Mouse (Mus musculus): ENCODE data around the gene Numbl.

- TF ChIP-seq POLR2A (IDR thresholded peaks at IDR 0.05; ENCODE audit: low read depth, low read length) = no peak
- TF ChIP-seq CTCF (IDR thresholded peaks at IDR 0.05; ENCODE audit: borderline replicate concordance, insufficient read depth, low read length) = peak; percentile 77
Observed at GRCm38 (mm10) chr7:27329326-27329947, 71.2 kb downstream of the Numbl start.

Data from embryonic fibroblast, embryonic 13.5 days (primary cell).